Mouse (Mus musculus) large intestine, adult 2 months (tissue): ENCODE measurements around the gene Gm20388. TPM values are rescaled to one million over a fixed set of nuclear protein-coding genes. Genes with fewer than 3 reads are reported as not detected.

Source experiments
- DNase-seq: peaks from one replicate; pipeline ENCODE4 v3.0.0-alpha.2; 2012; ENCODE audit warnings: low read depth, low spot score
- WGBS: fragments of 180-500 bp; shearing (Covaris S2); methylation state at CpG from one replicate; pipeline ENCODE4 v1.1.7; 2018; 5-methylcytosine and 5-hydroxymethylcytosine counted together
- polyA plus RNA-seq: library from polyadenylated mRNA; depleted of rRNA; stranded (reverse); fragments of >200 nt; gene quantifications from 2 replicates; pipeline ENCODE4 v1.2.3, GENCODE M21; 2012

Gene Gm20388
- polyA plus RNA-seq, 1 experiment, result 31.5 TPM

- WGBS, result 8% methylated on average over 25 of the region's 25 CpGs
- DNase-seq, result no peak
These were observed 972.7 kb downstream of the Gm20388 start for GRCm38 (mm10) chr8:120883369-120883768.

GRCm38 (mm10) chr8:120883853-120884252 lies 973.2 kb downstream of the Gm20388 start:
- DNase-seq, result no peak
- 14% methylated on average over 15 of the region's 15 CpGs for WGBS

- no peak for DNase-seq
- 9% methylated on average over 13 of the region's 13 CpGs for WGBS
These were observed 974.2 kb downstream of the Gm20388 start for GRCm38 (mm10) chr8:120884881-120885280.

- WGBS, result 13% methylated on average over 10 of the region's 10 CpGs
- no peak for DNase-seq
These were observed 976.6 kb downstream of the Gm20388 start for GRCm38 (mm10) chr8:120887254-120887653.

- no peak for DNase-seq
- 55% methylated on average over 5 of the region's 5 CpGs for WGBS
These were observed 977.4 kb downstream of the Gm20388 start for GRCm38 (mm10) chr8:120888005-120888404.

- DNase-seq, result no peak
These were observed 978.5 kb downstream of the Gm20388 start for GRCm38 (mm10) chr8:120889189-120889588.

GRCm38 (mm10) chr8:120890068-120890467 lies 979.4 kb downstream of the Gm20388 start:
- WGBS, result 21% methylated on average over 11 of the region's 11 CpGs
- no peak for DNase-seq

More at GRCm38 (mm10) chr8:120889189-120889588, 978.5 kb downstream of the Gm20388 start:
- 88% methylated on average over 4 of the region's 4 CpGs for WGBS

- 24% methylated on average over 4 of the region's 4 CpGs for WGBS
- DNase-seq, result no peak
These were observed 984.4 kb downstream of the Gm20388 start for GRCm38 (mm10) chr8:120895009-120895408.

- DNase-seq, result no peak
- 19% methylated on average over 13 of the region's 13 CpGs for WGBS
These were observed 985.0 kb downstream of the Gm20388 start for GRCm38 (mm10) chr8:120895600-120895999.

- 54% methylated on average over 13 of the region's 13 CpGs for WGBS
- no peak for DNase-seq
These were observed 985.6 kb downstream of the Gm20388 start for GRCm38 (mm10) chr8:120896203-120896602.

- DNase-seq, result no peak
- WGBS, result 50% methylated on average over 4 of the region's 4 CpGs
These were observed 987.4 kb downstream of the Gm20388 start for GRCm38 (mm10) chr8:120898008-120898407.

- WGBS, result 52% methylated on average over 17 of the region's 17 CpGs
- no peak for DNase-seq
These were observed 988.3 kb downstream of the Gm20388 start for GRCm38 (mm10) chr8:120898828-120899407.

GRCm38 (mm10) chr8:120902346-120902745 lies 991.7 kb downstream of the Gm20388 start:
- no peak for DNase-seq
- 29% methylated on average over 11 of the region's 11 CpGs for WGBS

- 64% methylated on average over 6 of the region's 6 CpGs for WGBS
- no peak for DNase-seq
These were observed 997.0 kb downstream of the Gm20388 start for GRCm38 (mm10) chr8:120907671-120908070.

GRCm38 (mm10) chr8:120910936-120911335 lies 1000.3 kb downstream of the Gm20388 start:
- no peak for DNase-seq
- 61% methylated on average over 2 of the region's 2 CpGs for WGBS

GRCm38 (mm10) chr8:120912463-120912862 lies 1001.8 kb downstream of the Gm20388 start:
- no peak for DNase-seq
- 49% methylated on average over 6 of the region's 6 CpGs for WGBS

GRCm38 (mm10) chr8:120916831-120917435 lies 1006.3 kb downstream of the Gm20388 start:
- 52% methylated on average over 14 of the region's 14 CpGs for WGBS
- DNase-seq, result no peak

- 39% methylated on average over 4 of the region's 4 CpGs for WGBS
- no peak for DNase-seq
These were observed 1009.9 kb downstream of the Gm20388 start for GRCm38 (mm10) chr8:120920527-120920926.

GRCm38 (mm10) chr8:120926201-120926600 lies 1015.6 kb downstream of the Gm20388 start:
- WGBS, result 80% methylated on average over 9 of the region's 9 CpGs
- DNase-seq, result no peak

GRCm38 (mm10) chr8:120928082-120928481 lies 1017.4 kb downstream of the Gm20388 start:
- 87% methylated on average over 6 of the region's 6 CpGs for WGBS
- DNase-seq, result no peak

- WGBS, result 84% methylated on average over 9 of the region's 9 CpGs
- no peak for DNase-seq
These were observed 1024.0 kb downstream of the Gm20388 start for GRCm38 (mm10) chr8:120934596-120934995.
